Mouse (Mus musculus) erythroblast, embryonic 14.5 days (primary cell): ENCODE data around the gene Brip1.

Experiments used
- GATA1 ChIP-seq: IDR thresholded peaks from 2 replicates; pipeline ENCODE4 v1.6.1; 2012; ENCODE audit warnings: low read length, inconsistent platforms, mixed read lengths
- TAL1 ChIP-seq: IDR thresholded peaks from 3 replicates; pipeline ENCODE4 v1.6.1; 2012; ENCODE audit warnings: low read length, inconsistent platforms, mixed read lengths

DNA sequence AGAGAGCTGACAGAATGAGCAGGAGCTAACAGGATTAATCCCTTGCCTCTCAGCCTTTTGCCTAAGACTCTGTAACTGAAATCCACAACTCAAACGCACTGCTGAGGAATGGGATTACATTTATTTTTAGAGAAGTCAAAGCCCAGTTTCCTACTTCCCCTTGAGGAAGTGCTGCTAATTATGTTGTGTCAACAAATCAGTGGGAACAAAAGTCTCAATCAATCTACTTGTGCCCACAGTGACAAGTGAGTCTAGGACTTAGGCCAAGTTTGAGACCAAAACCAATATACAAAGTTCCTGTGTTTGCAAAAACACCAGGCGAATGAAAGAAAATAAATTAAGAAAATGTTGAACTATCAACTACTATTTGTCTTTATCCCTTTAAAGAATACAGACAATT lies 101.7 kb downstream of the Brip1 start:
- TF ChIP-seq GATA1: no peak
- TF ChIP-seq TAL1: no peak
